Mouse (Mus musculus): ENCODE results near the gene Pik3ap1.
"Not testable (repeated sequence)": the region's sequence is repeated elsewhere in the genome, so short reads cannot be mapped to it uniquely, and the experiment has no call there.

Gene Pik3ap1

DNA sequence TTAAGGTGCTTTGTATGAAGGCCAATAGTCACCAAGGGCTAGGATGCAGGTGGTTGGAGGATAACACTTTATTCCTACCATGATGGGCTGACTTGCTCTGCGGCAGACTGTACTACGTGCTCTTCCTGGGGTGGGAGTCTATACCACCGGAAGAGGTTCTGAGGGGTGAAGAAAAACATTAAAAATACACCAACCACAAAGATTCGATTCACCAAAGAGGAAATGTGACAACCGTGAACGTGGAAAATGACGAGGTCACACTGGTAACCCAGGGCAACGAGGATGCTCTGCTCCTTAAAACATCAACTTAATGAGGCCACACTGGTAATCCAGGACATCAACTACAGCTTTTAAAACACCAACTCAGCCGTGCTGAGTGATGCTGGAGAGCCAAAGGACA is 56.2 kb downstream of the Pik3ap1 start:
- DNase-seq: no peak

DNA sequence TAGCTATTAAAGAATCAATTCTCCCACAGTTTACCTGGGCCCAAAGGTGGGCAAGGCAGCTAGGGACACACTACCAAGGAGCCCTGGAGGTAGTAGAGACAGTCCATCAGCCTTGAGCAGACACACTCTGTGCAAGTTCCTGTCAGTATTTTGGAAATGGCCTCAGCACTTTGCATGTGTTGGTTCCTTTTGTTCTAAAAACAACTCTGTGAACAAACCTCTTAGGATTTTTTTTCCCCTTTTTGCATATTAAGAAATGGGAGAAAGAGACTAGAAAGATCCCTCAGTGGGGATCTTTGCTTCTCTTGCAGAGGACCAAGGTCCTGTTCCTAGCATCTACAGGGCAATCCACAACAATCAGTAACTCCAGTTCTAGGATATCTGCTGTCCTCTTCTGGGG is 61.1 kb downstream of the Pik3ap1 start:
- no peak for DNase-seq

DNA sequence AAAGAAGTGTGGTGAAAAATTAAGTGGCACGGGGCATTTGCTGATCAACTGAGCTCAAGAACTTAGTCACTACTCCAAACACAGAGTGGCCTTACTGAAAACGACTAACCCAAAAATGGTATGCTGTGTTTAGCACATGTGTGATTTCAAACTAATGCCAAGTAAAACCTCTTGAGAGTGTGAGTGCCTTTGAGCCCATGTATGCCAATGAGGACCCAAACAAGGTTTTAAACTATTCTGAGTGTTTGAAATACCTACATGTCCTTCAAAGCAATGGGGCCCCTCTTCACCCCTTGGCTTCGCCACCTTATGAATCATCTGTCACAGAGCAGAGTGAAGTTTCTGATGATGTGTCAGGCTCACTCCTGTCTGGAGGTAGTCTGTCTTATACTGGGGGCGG is 61.8 kb downstream of the Pik3ap1 start:
- DNase-seq: no peak

DNA sequence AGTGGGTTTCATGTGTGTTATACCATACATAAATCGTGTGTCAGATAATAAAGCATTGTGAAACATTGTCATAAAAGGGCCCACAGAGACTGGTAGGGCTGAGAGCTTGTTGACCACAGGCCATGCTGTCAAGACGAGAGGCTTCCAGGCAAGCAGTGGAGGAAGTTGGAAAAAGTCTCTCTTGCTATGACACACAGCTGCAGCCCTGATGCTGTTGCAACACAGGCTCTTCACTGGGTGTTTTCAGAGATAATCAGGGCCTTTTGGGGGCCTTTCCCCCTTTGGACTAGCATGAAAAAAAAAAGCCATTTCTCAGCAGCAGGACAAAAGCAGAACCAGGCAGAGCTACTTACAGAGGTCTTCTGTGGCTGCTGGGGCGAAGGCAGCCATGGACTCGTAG is 63.8 kb downstream of the Pik3ap1 start:
- no peak for DNase-seq

DNA sequence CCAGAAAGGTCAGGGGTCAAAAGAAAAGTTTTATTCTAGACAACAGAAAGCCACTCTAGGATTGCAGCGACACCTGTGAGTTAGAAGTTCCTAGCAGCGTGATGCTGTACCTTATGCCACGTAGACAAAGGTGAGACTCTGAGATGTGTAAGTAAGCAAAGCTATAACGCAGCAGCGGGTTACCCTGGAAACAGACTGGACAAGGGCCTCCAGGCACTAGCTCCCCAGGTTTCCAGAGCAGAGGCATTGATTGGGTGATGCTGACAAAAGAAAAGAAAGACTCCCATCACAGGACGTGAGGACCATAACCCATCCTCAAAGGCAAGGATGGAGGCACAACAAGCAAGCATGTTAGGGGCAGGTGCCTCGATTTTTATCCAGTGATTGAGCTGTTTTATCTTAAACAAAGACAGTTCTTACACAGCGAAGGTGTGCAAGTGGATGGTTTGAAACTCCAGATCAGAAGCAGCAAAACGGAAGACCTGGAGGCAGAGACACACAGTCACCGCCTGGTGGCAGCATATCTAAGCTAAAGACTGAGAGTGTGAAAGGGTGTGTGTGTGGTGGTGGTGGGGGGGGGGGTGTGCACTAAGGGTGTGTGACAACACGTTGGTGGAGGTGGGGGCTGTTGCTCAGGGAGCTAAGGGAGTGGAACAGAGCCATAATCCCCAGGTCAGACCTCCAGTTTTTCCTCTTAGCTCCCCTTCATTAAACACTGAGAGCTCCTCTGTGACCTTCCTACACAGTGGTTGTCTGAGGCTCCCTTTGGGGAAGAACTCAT is 67.4 kb downstream of the Pik3ap1 start:
- DNase-seq: peak; percentile 57

DNA sequence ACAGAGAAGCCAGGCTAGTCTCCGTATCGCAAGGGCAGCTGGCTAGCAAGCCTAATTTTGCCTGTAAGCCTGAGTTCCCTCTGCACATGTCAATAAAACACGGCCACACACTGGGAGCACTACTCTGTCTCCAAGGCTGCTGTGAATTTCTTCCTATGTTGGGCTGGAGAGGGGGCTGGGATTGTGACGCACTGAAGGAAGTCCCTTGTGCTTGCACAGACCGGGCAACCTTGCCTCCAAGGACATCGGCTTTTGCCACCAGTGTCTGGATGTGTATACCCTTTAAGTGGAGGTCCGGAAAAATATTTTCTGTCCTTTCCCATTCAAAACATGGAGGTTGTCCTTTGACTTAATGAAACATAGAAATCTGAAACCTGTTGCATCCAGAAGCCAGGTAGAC is 70.2 kb downstream of the Pik3ap1 start:
- DNase-seq: no peak

DNA sequence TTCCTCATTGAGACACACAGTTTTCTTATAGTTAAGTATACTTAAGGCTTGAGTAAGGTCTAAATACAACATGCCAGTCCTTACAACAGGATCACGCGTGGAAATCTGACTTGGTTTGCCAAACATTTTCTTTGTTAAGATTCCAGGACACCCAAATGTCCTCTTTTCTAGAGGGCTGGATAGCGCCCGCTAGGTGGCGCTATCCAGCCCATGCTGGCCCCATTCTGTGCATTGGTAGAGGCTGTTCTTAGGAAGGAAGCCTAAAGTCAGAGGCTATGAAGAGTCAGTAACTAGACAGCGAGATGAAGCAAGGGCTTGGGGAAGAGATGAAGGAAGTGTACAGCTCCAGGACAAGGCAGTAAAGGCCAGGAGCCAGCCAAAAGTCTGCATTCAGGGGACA is 71.2 kb downstream of the Pik3ap1 start:
- DNase-seq: no peak

DNA sequence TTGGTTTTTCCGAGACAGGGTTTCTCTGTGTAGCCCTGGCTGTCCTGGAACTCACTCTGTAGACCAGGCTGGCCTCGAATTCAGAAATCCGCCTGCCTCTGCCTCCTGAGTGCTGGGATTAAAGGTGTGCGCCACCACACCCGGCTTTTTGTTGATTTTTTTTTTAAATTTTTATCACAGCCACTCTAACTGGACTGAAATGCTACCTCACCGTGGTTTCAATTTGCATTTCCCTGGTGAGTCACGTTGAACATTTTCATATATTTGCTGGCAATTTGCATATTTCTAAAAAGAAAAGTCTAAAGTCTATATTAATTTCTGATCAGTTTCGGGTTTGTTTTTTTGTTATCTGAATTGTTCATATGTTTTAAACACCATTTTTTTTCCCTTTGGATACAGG is 72.3 kb downstream of the Pik3ap1 start:
- DNase-seq: not testable (repeated sequence)

DNA sequence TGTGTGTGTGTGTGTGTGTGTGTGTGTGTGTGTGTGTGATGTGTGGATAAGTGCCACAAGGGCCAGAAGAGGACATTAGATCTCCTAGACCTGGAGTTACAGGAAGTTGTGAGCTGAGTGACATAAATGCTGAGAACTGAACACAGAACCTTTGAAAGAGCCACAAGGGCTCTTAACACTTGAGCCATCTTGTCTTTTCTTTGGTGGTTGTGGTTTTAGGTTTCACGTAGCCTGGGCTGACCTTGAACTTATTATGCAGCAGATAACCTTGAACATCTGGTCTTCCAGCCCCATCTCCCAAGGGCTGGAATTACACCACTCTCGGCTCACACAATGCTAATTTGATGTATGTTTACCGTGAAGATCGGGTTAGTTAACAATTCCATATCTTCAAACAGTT is 72.9 kb downstream of the Pik3ap1 start:
- DNase-seq: no peak

DNA sequence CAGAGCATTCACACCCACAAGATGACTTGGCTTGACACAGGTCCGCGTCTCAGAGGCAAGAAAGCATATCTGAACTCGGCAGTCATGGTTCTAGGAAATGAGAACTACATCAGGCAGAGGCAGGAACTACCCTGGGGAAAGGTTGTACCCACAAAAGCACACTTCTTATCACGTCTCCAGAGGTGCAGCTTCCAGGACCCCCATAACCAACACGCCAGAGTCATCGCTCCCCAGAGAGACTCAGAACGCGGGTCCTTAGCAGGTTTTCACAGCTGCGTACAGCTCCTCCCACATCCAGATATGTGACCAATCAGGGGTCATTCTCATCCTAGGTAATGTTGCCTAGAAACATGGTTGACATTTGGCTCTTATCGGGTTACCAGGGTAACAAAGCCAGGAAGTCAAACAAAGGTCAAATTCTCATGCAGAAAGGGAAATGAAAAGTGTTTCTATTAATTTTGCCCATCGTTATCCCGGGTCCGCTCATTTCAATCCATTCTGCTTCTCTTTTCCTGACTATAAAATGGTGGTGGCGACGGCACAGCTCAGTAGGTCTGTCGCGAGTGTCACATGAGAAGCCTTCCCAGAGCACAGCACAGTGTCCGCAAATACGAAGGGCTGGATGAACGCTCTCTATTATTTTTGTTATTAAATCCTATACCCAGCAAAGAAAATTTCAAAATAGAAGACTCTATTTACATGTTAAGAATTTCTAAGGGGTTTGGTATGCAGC is 73.8 kb downstream of the Pik3ap1 start:
- DNase-seq: no peak

DNA sequence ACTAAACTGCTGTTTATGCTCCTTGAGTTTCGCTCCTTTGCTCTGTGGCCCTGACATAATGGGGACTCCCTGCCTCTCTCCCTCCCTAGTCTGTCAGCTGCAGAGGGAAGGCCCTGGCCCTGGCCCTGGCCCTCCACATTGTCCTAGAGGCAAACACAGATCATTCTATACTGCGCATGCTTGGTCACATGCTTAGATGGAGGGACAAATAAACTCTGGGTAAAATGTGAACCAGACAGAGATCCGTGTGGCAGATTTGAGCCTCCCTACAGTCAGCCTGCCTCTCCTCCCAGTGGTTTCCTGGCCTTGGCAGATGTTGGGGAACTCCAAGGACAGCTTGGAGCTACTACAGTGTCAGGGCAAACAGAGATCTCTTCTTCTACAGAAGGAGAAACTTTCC is 81.0 kb downstream of the Pik3ap1 start:
- no peak for DNase-seq

DNA sequence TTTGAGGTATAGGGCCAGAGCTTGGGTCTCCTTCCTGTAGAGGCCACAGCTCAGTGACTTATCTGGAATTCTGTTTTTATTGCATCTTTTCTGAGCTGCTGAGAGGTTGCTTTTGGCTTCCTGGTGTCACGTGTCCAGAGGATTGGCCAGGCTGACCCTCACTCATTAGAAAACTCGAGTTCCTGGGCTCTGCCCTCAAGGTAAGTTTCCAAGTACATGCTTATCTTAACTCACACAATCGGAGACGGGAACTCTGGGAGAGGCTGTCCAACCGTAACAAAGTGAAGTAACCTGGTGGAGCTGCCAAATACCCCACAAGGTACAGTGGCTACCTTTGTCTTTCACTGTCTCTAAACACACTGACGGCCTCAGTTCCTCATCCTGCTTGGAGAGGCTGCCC is 81.5 kb downstream of the Pik3ap1 start:
- DNase-seq: no peak

DNA sequence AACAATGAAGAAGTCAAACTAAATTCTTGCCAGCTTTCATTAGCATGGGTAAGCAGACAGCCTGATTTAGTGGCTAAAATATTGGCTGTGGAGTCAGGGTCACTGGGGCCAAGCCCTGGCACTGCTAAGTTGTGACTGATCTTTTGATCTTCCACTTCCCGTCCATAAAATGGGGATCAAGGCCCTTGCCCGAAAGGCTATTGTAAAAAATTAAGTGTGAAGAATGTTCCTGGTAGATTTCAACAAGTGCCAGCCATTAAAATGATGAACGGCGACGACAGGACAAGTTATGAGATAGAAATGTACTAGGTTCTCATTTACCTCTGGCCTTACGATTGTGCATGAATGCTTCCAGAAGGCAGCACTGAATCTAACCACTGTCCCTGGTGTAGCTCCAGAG is 83.0 kb downstream of the Pik3ap1 start:
- no peak for DNase-seq

DNA sequence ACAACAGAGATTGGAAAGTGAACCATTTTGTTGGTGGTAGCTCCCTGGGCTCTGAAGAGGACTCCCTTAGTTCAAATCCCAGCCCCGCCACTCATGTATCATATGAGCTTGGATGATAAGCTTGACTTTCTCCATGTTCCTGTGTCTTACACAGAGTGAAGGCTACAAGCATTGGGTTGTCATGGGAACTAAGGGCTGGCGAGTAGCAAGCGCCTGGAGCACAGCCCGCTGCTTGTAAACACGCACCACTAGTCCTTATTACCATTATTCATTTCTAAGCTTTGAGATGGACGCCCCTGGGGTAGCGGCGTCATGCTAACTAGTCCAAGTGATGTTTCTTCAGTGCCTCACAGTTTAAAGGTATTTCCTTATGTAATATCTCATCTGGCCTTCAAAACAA is 85.5 kb downstream of the Pik3ap1 start:
- no peak for DNase-seq

DNA sequence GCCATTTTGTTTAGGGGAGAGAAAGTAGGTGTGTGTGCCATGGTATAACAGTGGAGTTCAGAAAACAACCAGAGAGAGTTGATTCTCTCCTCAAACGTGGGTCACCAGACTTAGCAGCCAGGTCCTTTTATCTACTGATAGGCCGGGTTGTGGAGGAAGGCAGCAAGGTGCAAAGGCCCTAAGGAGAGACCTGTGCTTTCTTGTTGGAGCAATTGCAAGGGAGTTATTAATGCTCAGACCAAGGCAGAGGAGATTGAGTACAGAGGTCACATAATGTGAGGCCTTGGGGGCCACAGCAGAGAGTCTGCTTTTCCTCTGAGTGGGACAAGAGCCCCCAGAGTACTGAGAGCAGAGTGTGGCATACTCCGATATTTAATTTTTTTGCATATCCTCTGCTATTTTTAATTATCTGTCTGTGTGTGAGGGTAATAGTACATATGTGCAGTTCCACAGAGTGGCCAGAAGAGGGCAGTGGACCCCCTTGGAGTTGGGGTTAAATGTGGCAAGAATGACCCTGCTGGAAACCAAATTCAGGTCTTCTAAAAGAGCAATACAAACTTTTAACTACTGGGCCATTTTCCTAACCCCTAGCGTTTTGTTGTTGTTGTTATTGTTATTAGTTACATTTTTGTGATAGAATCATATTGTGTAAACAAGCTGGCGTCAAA is 93.8 kb downstream of the Pik3ap1 start:
- no peak for DNase-seq

DNA sequence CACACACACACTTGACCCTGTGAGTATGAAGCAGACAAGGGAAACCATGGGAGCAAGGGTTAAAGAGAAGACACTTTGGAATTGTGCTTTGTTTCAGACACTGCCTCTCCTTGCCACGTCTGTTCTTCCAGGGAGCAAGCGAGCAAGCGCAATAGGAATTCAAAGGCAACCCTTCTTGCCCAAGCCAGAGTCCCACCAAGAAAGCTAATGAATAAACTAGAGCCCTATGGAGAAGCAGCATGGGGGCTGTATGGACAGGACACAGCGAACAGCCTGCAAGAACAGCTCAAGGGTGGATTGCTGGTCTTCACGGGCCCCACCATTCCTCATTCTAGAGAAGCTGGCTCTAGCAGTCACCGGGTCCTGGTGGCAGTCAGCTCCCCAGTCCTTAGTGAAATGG is 96.3 kb downstream of the Pik3ap1 start:
- no peak for DNase-seq

DNA sequence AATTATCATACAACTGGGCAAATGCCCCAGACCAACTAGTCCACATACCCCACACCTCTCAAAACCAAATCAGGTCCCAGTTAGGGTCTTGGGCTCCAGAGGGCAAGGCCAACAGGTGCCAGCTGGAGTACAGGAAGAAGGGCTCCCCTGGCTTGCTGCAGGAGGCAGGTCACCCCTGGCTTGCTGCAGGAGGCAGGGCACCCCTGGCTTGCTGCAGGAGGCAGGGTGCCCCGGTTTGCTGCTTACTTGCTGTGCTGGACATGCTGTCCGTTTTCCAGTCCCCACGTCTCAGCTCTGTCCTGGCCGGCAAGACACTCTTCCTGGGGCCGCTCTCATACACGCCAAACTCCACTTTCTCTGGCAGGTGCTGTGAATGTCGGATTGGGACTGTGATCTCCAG is 97.7 kb downstream of the Pik3ap1 start:
- DNase-seq: no peak

DNA sequence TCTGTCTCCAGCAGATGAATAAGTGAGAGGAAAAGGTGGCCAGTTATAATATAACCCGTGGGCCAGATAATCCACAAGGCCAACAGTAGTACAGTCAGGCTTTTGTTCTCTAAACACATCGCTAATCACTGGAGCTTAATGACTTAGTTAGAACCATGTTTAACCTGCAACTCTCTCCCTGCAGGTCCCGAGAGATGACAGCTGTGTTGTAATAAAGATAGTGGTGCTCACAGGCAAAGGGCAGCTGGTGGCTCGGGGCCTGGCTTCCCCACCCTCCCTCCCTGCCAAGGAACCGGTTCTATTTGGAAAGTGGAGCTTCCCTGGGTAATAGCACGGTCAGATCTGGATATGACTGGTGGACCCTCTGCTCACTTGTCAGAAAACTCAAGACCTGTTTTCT is 100.4 kb downstream of the Pik3ap1 start:
- DNase-seq: no peak

DNA sequence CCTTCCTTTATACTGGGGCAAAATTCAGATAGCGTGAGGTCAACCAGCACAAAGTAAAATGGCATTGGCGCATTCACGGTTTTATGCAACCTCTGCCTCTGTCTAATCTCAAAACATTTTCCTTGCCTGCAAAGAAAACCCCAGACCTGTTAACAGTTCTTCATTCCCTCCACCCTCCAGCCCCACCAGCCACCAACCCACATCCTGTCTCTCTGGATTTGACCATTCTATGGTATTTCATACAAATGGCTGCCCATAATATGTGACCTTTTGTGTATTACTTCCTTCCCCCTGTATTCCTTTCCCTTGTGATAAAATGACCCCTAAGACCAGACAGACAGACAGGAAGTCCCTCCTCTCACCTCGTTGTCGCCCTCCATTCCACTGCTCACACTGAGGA is 102.2 kb downstream of the Pik3ap1 start:
- DNase-seq: no peak

DNA sequence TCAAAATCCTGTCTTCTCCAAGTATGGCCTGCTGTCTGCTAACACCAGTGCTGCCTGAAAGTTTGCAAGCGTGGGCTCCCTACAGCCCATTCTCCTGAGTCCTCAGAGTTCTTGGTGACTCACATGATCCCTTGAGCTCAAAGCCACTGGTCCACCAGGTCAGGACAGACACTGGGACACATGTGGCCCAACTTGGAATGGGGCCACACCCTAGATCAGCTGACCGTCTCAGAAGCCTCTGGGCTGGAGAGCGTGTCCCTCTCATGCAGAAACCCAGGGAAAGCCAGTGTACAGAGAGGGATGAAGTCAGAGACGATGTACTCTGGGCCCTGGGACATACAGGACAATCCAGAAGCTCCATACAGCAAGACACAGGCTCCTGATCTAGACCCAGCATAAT is 102.7 kb downstream of the Pik3ap1 start:
- DNase-seq: no peak

DNA sequence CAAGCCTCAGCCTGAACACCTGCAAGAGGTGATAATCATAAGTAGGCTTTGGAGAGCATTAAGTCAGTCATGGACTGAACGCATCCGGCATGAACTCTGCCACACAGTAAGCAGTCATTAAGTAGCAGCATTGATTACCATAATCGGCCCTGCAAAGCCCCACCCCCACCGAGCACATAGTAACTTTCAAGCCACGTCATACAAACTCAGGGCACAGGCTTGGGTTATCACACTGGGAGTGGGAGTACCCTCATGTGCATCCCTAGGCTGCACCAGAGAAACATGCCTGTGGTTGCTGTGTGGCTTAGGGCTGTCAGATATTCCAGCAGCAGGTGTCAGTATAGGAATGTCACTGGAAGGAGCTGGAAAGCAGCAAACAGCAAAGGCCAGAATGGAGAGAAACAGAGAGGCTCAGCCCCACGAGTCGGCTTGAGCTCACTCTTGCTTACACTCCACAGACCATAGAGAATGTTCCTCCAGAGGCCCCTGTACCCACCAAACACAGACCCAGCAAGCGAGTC is 105.1 kb downstream of the Pik3ap1 start:
- DNase-seq: no peak

DNA sequence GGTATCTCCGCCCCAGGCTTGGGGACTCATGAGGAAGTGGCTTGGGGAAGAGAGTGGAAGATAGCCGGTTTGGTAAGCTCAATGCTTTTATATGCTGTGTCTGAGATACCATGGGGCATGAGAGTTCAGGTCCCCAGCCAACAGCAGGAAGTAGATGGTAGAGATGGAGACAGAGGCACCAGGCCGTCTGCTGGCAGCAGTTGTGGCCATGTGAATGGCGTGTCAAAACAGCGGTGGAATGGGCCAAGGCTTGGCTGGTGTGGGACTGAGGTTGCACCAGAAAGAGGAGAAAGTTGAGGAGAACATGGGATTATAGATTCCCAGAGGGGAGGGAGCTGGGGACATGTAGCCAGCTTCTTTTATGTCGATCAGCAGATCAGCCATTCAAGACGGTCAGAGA is 106.3 kb downstream of the Pik3ap1 start:
- DNase-seq: no peak

DNA sequence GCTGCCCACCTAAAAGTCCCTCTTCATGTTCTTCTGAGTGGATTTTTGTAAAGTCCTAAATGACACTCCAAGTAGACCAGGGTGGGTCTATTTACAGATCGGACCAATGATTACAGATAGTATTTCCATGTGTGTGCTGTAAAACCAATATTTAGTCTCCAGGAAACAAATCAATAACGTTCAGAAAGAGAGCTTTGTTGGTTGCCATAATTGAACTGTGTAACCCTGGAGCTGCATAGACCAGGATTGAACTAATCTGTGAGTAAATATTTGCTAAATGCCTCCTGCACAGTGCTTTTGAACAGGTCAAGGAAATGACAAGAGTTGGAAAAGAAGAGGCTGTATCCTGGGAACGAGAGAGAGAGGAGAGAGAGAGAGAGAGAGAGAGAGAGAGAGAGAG is 109.3 kb downstream of the Pik3ap1 start:
- DNase-seq: no peak

DNA sequence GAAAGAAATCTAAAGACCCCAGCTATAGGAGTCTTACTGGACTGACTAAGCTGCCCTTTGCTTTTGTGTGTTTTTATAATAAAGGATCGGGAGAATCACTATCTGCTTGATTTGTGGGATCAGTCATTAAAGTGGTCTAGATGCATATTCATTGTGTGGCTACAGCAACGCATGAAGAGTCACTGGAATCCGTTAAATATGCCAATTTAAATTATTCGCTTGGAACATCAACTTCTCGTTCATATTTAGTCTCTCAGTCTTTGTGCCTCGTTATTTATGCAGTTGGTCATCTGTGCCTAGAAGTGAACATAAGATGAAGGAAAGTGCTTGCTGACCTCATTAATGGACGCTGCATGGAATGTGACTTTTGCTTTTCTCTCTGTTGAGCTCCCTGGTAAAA is 114.0 kb downstream of the Pik3ap1 start:
- DNase-seq: no peak

Data from right cerebral cortex, postnatal 14 days (tissue).